Mouse (Mus musculus): ENCODE results near the gene Lgr4. TPM values are rescaled to one million over a fixed set of nuclear protein-coding genes. Genes with fewer than 3 reads are reported as not detected.

Gene Lgr4
- total RNA-seq, 1 experiment: 68.9 TPM

DNA sequence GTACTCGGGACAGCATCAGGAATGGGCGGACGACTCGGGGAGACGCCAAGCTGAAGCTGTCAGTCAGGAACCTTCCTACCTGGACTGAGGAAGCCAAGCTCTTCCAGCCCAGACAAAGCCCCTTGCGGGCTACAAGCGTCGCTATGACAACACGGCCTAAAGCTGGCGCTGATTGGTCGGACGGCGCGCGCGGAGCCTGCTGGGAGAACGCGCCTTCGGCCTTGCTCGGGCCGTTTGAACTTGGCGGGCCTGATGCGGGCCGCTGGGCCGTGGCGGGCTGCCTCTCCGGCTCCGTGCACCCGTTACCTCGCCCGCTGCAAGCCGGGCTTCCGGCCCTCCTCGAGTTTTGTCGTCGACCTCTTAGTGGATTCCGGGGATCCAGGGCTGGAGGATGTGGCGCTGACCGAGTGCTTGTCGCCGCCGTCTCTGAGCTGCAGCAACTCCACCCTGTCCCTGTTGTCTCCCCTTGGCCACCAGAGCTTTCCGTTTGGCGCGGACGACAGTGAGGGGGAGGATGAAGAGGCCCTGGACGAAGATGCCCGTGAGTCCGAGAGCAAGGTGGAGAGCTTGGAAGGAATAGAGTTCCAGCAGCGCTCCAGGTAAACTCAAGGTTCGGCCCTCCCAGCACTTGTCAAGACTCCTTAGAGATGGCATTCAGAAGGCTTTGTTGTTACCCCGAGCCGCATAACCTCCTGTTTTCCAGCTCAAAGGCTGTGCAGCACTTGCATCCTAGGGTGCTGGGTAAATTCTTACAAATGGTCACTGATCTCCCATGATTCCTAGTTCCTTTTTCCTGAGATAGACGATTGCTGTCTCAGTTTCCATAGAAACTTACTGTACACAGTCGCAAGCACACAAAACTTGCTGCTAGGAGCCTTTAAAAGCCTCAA lies 100.4 kb downstream of the Lgr4 start, which contains the start of gene Ccdc34:
Gene Ccdc34 (plus strand): TSS at position 202 of the 890 bp plus-strand sequence.
- DNase-seq (ENCODE audit: low read depth, low spot score): peak; percentile 90
- Histone ChIP-seq H3K4me3 (ENCODE audit: insufficient read depth in 1 of 2, low read depth in 1 of 2, low read length in 2 of 2, poor library complexity in 1 of 2, severe bottlenecking in 1 of 2) (peak within 1 kb of the TSS; percentile 82 to 88), H3K36me3 (ENCODE audit: control insufficient read depth, insufficient read depth, low read length, poor library complexity, severe bottlenecking) (peaks cover 2% of the 10 kb centered on the region; the same call in 1 of the 2 replicates), H3K4me1 (ENCODE audit: control insufficient read depth in 2 of 2, insufficient read depth in 2 of 2, low read length in 2 of 2, poor library complexity in 1 of 2) (no peaks in the 10 kb centered on the region), H3K27ac (ENCODE audit: insufficient read depth, low read depth, low read length, poor library complexity, severe bottlenecking) (peak within 1 kb of the TSS; percentile 33; the same call in 1 of the 2 replicates), H3K9ac (ENCODE audit: insufficient read depth, low read depth, low read length, poor library complexity, severe bottlenecking) (peak within 1 kb of the TSS; percentile 89), H3K9me3 (ENCODE audit: control insufficient read depth, insufficient read depth, low read depth, low read length) (no peaks in the 10 kb centered on the region)
- TF ChIP-seq MAFK (IDR thresholded peaks at IDR 0.05; ENCODE audit: insufficient read depth, low read depth, low read length): no peak
- no peak for TF ChIP-seq HCFC1 (IDR thresholded peaks at IDR 0.05; ENCODE audit: borderline replicate concordance, insufficient read depth, low read length)
- TF ChIP-seq CHD2 (IDR thresholded peaks at IDR 0.05; ENCODE audit: low read depth, low read length): no peak
- no peak for TF ChIP-seq ZNF384 (IDR thresholded peaks at IDR 0.05; ENCODE audit: low read depth, low read length)
- no peak for TF ChIP-seq ZC3H11A (IDR thresholded peaks at IDR 0.05; ENCODE audit: borderline replicate concordance, low read depth, low read length)
- in situ Hi-C loops (cut with MboI; ENCODE audit: low sequenced_read_pairs in 2 of 2, unreplicated experiment in 2 of 2): no loop called here

DNA sequence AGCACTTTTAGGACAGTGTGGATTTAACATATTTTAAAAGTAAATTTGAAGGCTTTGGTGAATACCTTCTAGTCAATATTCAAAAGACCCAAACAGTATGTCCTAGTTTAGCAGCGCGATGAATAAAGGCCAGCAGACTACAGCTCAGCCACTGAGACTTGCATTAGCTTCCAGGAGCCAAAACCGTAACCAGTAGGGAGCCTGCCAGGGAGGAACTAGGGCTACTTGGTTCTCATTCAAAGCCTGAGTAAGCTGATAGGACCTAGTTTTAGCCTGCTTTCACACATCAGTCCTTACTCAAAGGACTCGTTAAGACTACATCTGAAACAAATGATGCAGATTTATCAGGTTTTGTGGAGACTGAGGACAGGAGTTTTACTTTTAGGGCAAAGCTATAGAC lies 102.2 kb downstream of the Lgr4 start:
- Histone ChIP-seq H3K9ac (ENCODE audit: insufficient read depth, low read depth, low read length, poor library complexity, severe bottlenecking) (no peak overlapping the region), H3K27ac (ENCODE audit: insufficient read depth, low read depth, low read length, poor library complexity, severe bottlenecking) (no peak overlapping the region), H3K36me3 (ENCODE audit: control insufficient read depth, insufficient read depth, low read length, poor library complexity, severe bottlenecking) (peaks cover 2% of the 10 kb centered on the region; the same call in 1 of the 2 replicates), H3K4me3 (ENCODE audit: insufficient read depth in 1 of 2, low read depth in 1 of 2, low read length in 2 of 2, poor library complexity in 1 of 2, severe bottlenecking in 1 of 2) (no peak overlapping the region), H3K4me1 (ENCODE audit: control insufficient read depth in 2 of 2, insufficient read depth in 2 of 2, low read length in 2 of 2, poor library complexity in 1 of 2) (0 out of 4 replicates have a peak, but pooled peaks cover 0 to 1% of the 10 kb centered on the region in 2 experiments), H3K9me3 (ENCODE audit: control insufficient read depth, insufficient read depth, low read depth, low read length) (no peaks in the 10 kb centered on the region)
- TF ChIP-seq ZNF384 (IDR thresholded peaks at IDR 0.05; ENCODE audit: low read depth, low read length) (no peak), CHD2 (IDR thresholded peaks at IDR 0.05; ENCODE audit: low read depth, low read length) (no peak), MAFK (IDR thresholded peaks at IDR 0.05; ENCODE audit: insufficient read depth, low read depth, low read length) (no peak), HCFC1 (IDR thresholded peaks at IDR 0.05; ENCODE audit: borderline replicate concordance, insufficient read depth, low read length) (no peak), ZC3H11A (IDR thresholded peaks at IDR 0.05; ENCODE audit: borderline replicate concordance, low read depth, low read length) (no peak)
- DNase-seq (ENCODE audit: low read depth, low spot score): no peak
- in situ Hi-C loops (cut with MboI; ENCODE audit: low sequenced_read_pairs in 2 of 2, unreplicated experiment in 2 of 2): no loop called here

DNA sequence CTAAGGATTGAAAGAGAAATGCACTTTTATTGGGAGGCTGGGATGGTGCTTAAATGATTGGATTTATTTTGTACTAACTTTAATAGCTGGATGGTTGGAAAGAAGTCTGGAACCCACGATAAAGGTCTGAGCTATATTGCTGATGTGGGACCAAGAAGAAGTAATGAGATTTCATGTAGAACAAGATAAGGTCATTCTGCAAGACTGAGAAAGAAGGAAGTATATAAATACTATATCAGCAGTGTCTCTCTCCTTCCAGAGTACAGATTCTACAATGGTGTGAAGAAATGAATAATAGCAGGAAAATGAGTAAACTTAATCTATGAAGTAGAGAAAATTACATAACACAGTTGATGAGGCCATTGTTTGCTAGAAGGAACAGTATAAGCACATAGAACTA lies 103.0 kb downstream of the Lgr4 start:
- no peak overlapping the region for H3K4me3 ChIP-seq (ENCODE audit: insufficient read depth in 1 of 2, low read depth in 1 of 2, low read length in 2 of 2, poor library complexity in 1 of 2, severe bottlenecking in 1 of 2)
- H3K9me3 ChIP-seq (ENCODE audit: control insufficient read depth, insufficient read depth, low read depth, low read length): no peaks in the 10 kb centered on the region
- TF ChIP-seq ZNF384 (IDR thresholded peaks at IDR 0.05; ENCODE audit: low read depth, low read length) (no peak), MAFK (IDR thresholded peaks at IDR 0.05; ENCODE audit: insufficient read depth, low read depth, low read length) (no peak), ZC3H11A (IDR thresholded peaks at IDR 0.05; ENCODE audit: borderline replicate concordance, low read depth, low read length) (no peak), HCFC1 (IDR thresholded peaks at IDR 0.05; ENCODE audit: borderline replicate concordance, insufficient read depth, low read length) (no peak), CHD2 (IDR thresholded peaks at IDR 0.05; ENCODE audit: low read depth, low read length) (no peak)
- no peak overlapping the region for H3K9ac ChIP-seq (ENCODE audit: insufficient read depth, low read depth, low read length, poor library complexity, severe bottlenecking)
- H3K4me1 ChIP-seq (ENCODE audit: control insufficient read depth in 2 of 2, insufficient read depth in 2 of 2, low read length in 2 of 2, poor library complexity in 1 of 2): 0 out of 4 replicates have a peak, but pooled peaks cover 0 to 1% of the 10 kb centered on the region in 2 experiments
- H3K27ac ChIP-seq (ENCODE audit: insufficient read depth, low read depth, low read length, poor library complexity, severe bottlenecking): no peak overlapping the region
- in situ Hi-C loops (cut with MboI; ENCODE audit: low sequenced_read_pairs in 2 of 2, unreplicated experiment in 2 of 2): no loop called here
- peaks cover 2% of the 10 kb centered on the region; the same call in 1 of the 2 replicates for H3K36me3 ChIP-seq (ENCODE audit: control insufficient read depth, insufficient read depth, low read length, poor library complexity, severe bottlenecking)
- DNase-seq (ENCODE audit: low read depth, low spot score): no peak

DNA sequence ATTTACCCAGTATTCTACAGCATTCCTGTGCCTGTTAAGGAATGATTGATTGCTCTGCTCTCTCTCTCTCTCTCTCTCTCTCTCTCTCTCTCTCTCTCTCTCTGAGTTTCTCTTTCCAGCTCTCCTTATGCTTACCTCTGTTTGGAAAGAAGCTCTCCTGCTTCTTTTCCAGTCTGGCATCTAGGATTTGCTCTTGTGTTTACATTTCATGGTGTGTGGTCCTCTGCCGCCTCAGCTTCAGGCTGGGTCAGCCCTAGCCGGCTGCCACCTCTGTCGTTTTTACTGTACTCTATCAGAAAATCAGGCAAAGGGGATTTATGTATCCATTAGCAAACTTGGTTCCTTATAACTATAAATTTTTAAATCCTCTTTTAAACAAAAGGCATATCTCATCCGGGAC lies 118.8 kb downstream of the Lgr4 start:
- DNase-seq (ENCODE audit: low read depth, low spot score): no peak
- no peak overlapping the region for H3K27ac ChIP-seq (ENCODE audit: insufficient read depth, low read depth, low read length, poor library complexity, severe bottlenecking)
- TF ChIP-seq ZC3H11A (IDR thresholded peaks at IDR 0.05; ENCODE audit: borderline replicate concordance, low read depth, low read length): no peak

More for the DNA sequence above, 118.8 kb downstream of the Lgr4 start:
- no peaks in the 10 kb centered on the region for H3K9me3 ChIP-seq (ENCODE audit: control insufficient read depth, insufficient read depth, low read depth, low read length)
- no peak overlapping the region for H3K9ac ChIP-seq (ENCODE audit: insufficient read depth, low read depth, low read length, poor library complexity, severe bottlenecking)
- in situ Hi-C loops (cut with MboI; ENCODE audit: low sequenced_read_pairs in 2 of 2, unreplicated experiment in 2 of 2): no loop called here
- no peak overlapping the region for H3K4me3 ChIP-seq (ENCODE audit: insufficient read depth in 1 of 2, low read depth in 1 of 2, low read length in 2 of 2, poor library complexity in 1 of 2, severe bottlenecking in 1 of 2)
- no peaks in the 10 kb centered on the region for H3K4me1 ChIP-seq (ENCODE audit: control insufficient read depth in 2 of 2, insufficient read depth in 2 of 2, low read length in 2 of 2, poor library complexity in 1 of 2)
- H3K36me3 ChIP-seq (ENCODE audit: control insufficient read depth, insufficient read depth, low read length, poor library complexity, severe bottlenecking): no peaks in the 10 kb centered on the region
